8 mouse cellular contexts compared by ENCODE assay signal in the genomic region with DNA sequence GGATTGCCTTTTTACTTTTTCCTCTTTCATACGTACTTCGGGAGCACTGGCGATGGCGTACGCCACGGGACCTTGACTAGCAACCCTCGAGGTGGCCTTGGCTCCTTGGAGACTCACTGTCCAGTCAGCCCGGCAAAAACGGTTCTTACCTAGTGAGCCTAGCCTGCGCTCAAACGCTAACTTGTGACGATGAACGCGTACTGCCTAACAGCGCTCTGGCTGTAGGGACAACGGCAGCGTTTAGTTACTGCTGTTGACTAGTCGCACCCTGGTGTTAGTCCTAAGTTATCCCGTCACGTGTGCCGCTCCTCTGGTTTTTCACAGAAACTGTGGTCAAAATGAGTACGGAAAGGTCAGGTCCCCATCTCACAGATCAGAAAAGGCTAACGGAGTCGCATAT. TPM values are rescaled to one million over a fixed set of nuclear protein-coding genes. Genes with fewer than 3 reads are reported as not detected.
DNase-seq lines count a peak whose midpoint lies in the region; ATAC-seq and TF ChIP-seq lines count a peak whose summit lies in the region.

No protein-coding gene starts in this region.

- H3K4me3 ChIP-seq in forebrain, embryonic 15.5 days, result peak overlapping the region; percentile 73
- H3K4me3 ChIP-seq in liver, embryonic 13.5 days (replicated peaks), result peak overlapping the region; percentile 98
- peak overlapping the region; percentile 77 for H3K4me3 ChIP-seq in small intestine, adult 2 months (ENCODE audit: low read depth, low read length)

- peak overlapping the region; percentile 52 for H3K9ac ChIP-seq in forebrain, embryonic 15.5 days (replicated peaks)
- H3K9ac ChIP-seq in liver, embryonic 13.5 days, result peak overlapping the region; percentile 87

- no peaks in the 10 kb centered on the region for H3K9me3 ChIP-seq in forebrain, embryonic 15.5 days
- H3K9me3 ChIP-seq in liver, embryonic 13.5 days (replicated peaks), result no peaks in the 10 kb centered on the region

- WGBS in forebrain, embryonic 15.5 days, result under 1% methylated on average over 24 of the region's 24 CpGs
- under 1% methylated on average over 24 of the region's 24 CpGs for WGBS in liver, embryonic 13.5 days (ENCODE audit: insufficient replicate concordance)
- WGBS in small intestine, adult 2 months, result under 1% methylated on average over 24 of the region's 24 CpGs

- H3K4me1 ChIP-seq in forebrain, embryonic 15.5 days, result peaks cover 19% of the 10 kb centered on the region
- peaks cover 25% of the 10 kb centered on the region for H3K4me1 ChIP-seq in liver, embryonic 13.5 days (replicated peaks)
- H3K4me1 ChIP-seq in small intestine, adult 2 months (ENCODE audit: control insufficient read depth, insufficient read depth, insufficient read length, low read length), result peaks cover 5% of the 10 kb centered on the region; the same call in 1 of the 2 replicates

- DNase-seq in kidney, adult 11 months, result peak; percentile 43
- no peak for DNase-seq in kidney, postnatal 36 days
- peak; percentile 23 to 27 for DNase-seq in CD8-positive naive resting alpha-beta T cell, adult 2 months (ENCODE audit: low read depth in 2 of 2, low spot score in 2 of 2)
- DNase-seq in adrenal gland, adult 8-10 months, result peak; percentile 63
- peak; percentile 13 for DNase-seq in liver, embryonic 13.5 days
- no peak for DNase-seq in cerebellum, adult 11-12 months

- peak overlapping the region; percentile 92 for H3K27ac ChIP-seq in forebrain, embryonic 15.5 days (replicated peaks)
- peak overlapping the region; percentile 87 for H3K27ac ChIP-seq in liver, embryonic 13.5 days
- peak overlapping the region; percentile 60; the same call in 1 of the 2 replicates for H3K27ac ChIP-seq in small intestine, adult 2 months (ENCODE audit: insufficient read depth, low read depth, low read length)

- ATAC-seq in forebrain, embryonic 15.5 days (replicated peaks), result no peak
- ATAC-seq in liver, embryonic 13.5 days (ENCODE audit: low read depth), result no peak

- no peak for TF ChIP-seq CTCF in small intestine, adult 2 months (IDR thresholded peaks at IDR 0.05; ENCODE audit: extremely low read depth, insufficient read length, insufficient replicate concordance, low read depth, low read length)

- no peaks in the 10 kb centered on the region for H3K27me3 ChIP-seq in forebrain, embryonic 15.5 days
- no peaks in the 10 kb centered on the region for H3K27me3 ChIP-seq in liver, embryonic 13.5 days
- no peaks in the 10 kb centered on the region for H3K27me3 ChIP-seq in small intestine, adult 2 months (ENCODE audit: control insufficient read depth, insufficient read depth, low read length)

- TF ChIP-seq POLR2A in small intestine, adult 2 months (IDR thresholded peaks at IDR 0.05; ENCODE audit: low read depth, low read length), result no peak

- no peaks in the 10 kb centered on the region for H3K36me3 ChIP-seq in forebrain, embryonic 15.5 days
- H3K36me3 ChIP-seq in liver, embryonic 13.5 days, result peaks cover 18% of the 10 kb centered on the region
- peaks cover 2% of the 10 kb centered on the region for H3K36me3 ChIP-seq in small intestine, adult 2 months (ENCODE audit: control insufficient read depth, insufficient read depth, low read length)

- H3K4me2 ChIP-seq in forebrain, embryonic 15.5 days (replicated peaks), result peak overlapping the region; percentile 80
- H3K4me2 ChIP-seq in liver, embryonic 13.5 days, result peak overlapping the region; percentile 89

RNA-seq across cellular contexts. Expression of a gene that starts 0.6 kb away (rescaled TPM):
- 10 to 100 TPM; 16.4 to 21.7 (median 20.4) TPM for total RNA-seq in adrenal gland, adult 8-10 months (2022)
- 5.1 and 5.9 TPM in 2 replicates for polyA plus RNA-seq in forebrain, embryonic 15.5 days (2015; fragmentation: Nextera tagmentation; extraction: Ambion mirVana)
- polyA plus RNA-seq in liver, embryonic 13.5 days (2015; fragmentation: Nextera tagmentation; extraction: Ambion mirVana), result 5.4 and 6.2 TPM in 2 replicates
- 6.6 and 10.6 TPM in 2 replicates for polyA plus RNA-seq in small intestine, adult 2 months (2012; rRNA removed)

RNA-seq across cellular contexts. Expression of a gene that starts 0.9 kb away (rescaled TPM):
- total RNA-seq in adrenal gland, adult 8-10 months (2022), result 10 to 100 TPM; 35.1 to 47.3 (median 38.7) TPM
- 33.7 and 34.7 TPM in 2 replicates for polyA plus RNA-seq in forebrain, embryonic 15.5 days (2015; fragmentation: Nextera tagmentation; extraction: Ambion mirVana)
- polyA plus RNA-seq in liver, embryonic 13.5 days (2015; fragmentation: Nextera tagmentation; extraction: Ambion mirVana), result 26.2 and 31.0 TPM in 2 replicates
- polyA plus RNA-seq in small intestine, adult 2 months (2012; rRNA removed), result 0.25 and 1.0 TPM in 2 replicates

Comparison
In these comparisons a context has a peak if more than half of its experiments do, and no peak if none do; other contexts are left out.
1. DNase-seq: peak in kidney, adult 11 months (single experiment), CD8-positive naive resting alpha-beta T cell, adult 2 months (2 of 2), adrenal gland, adult 8-10 months (single experiment) and liver, embryonic 13.5 days (single experiment); none in kidney, postnatal 36 days (0 of 2) and cerebellum, adult 11-12 months (single experiment).
2. RNA of a gene that starts 0.9 kb away (polyA plus RNA-seq): 33.7 to 34.7 TPM in forebrain, embryonic 15.5 days and 26.2 to 31.0 TPM in liver, embryonic 13.5 days; 0.25 to 1.0 TPM in small intestine, adult 2 months; every median in the first group is over 10 times any median in the second.
3. Peak in every context shown above with its lines, with median percentiles within 50 percentile points of each other: H3K27ac ChIP-seq and H3K4me3 ChIP-seq.